Mouse (Mus musculus) ES-Bruce4 (cell line): ENCODE measurements around the gene Nfe2. TPM values are rescaled to one million over a fixed set of nuclear protein-coding genes. Genes with fewer than 3 reads are reported as not detected.

Experiments
- H3K27ac ChIP-seq: 2 replicates; pipeline ENCODE4 v1.5.1; 2012; ENCODE audit warnings: low read length, inconsistent platforms; ENCODE audit not compliant: insufficient read depth
- H3K27me3 ChIP-seq: 2 replicates; pipeline ENCODE4 v1.6.1; 2012; ENCODE audit warnings: mild to moderate bottlenecking, low read length, inconsistent platforms; ENCODE audit not compliant: control insufficient read depth, poor library complexity, insufficient read depth, severe bottlenecking
- H3K36me3 ChIP-seq: 2 replicates; pipeline ENCODE4 v1.6.1; 2012; ENCODE audit warnings: inconsistent platforms, mild to moderate bottlenecking, low read length, moderate library complexity; ENCODE audit not compliant: control insufficient read depth, poor library complexity, insufficient read depth, severe bottlenecking
- H3K4me1 ChIP-seq: one replicate; pipeline ENCODE4 v1.8.1; 2011; ENCODE audit warnings: low read length; ENCODE audit not compliant: control insufficient read depth, insufficient read depth
- H3K4me3 ChIP-seq: 2 replicates; pipeline ENCODE4 v1.5.1; 2011; ENCODE audit warnings: low read depth, mild to moderate bottlenecking, low read length
- H3K9ac ChIP-seq: 2 replicates; pipeline ENCODE4 v1.6.1; 2012; ENCODE audit warnings: low read depth, mild to moderate bottlenecking, inconsistent platforms; ENCODE audit not compliant: poor library complexity, severe bottlenecking
- H3K9me3 ChIP-seq: replicated peaks from 2 replicates; pipeline ENCODE4 v1.6.1; 2012; ENCODE audit warnings: mild to moderate bottlenecking, low read length, inconsistent platforms; ENCODE audit not compliant: control insufficient read depth, poor library complexity, insufficient read depth, severe bottlenecking
- CTCF ChIP-seq: IDR thresholded peaks from one replicate; pipeline ENCODE4 v1.8.1; 2011; ENCODE audit warnings: low read depth, low read length
- EP300 ChIP-seq: IDR thresholded peaks from 2 replicates; pipeline ENCODE4 v1.6.1; 2011; ENCODE audit warnings: low read depth, low read length; ENCODE audit not compliant: insufficient read depth
- POLR2A ChIP-seq: IDR thresholded peaks from one replicate; pipeline ENCODE4 v1.8.1; 2011; ENCODE audit warnings: low read length; ENCODE audit not compliant: insufficient read depth
- polyA plus RNA-seq: library from polyadenylated mRNA; stranded (reverse); fragments of >200 nt; gene quantifications from 2 replicates; pipeline ENCODE4 v1.2.4, GENCODE M21; 2011; ENCODE audit warnings: low read depth; ENCODE audit not compliant: missing spikeins, insufficient read depth, insufficient read length

Nfe2 gene
- polyA plus RNA-seq, 1 experiment, result not detected

- no peaks in the 10 kb centered on the region for H3K9me3 ChIP-seq
- peaks cover 6% of the 10 kb centered on the region for H3K4me1 ChIP-seq
- H3K27ac ChIP-seq, result no peak overlapping the region
- peaks cover 3% of the 10 kb centered on the region; the same call in 1 of the 2 replicates for H3K36me3 ChIP-seq
- H3K27me3 ChIP-seq, result no peaks in the 10 kb centered on the region
- H3K9ac ChIP-seq, result no peak overlapping the region
- TF ChIP-seq CTCF (no peak), POLR2A (no peak), EP300 (no peak)
- peak overlapping the region; percentile 2; the same call in 1 of the 2 replicates for H3K4me3 ChIP-seq
These were observed 41.9 kb upstream of the Nfe2 start for GRCm38 (mm10) chr15:103300067-103300471.

- H3K27ac ChIP-seq, result no peak overlapping the region
- TF ChIP-seq CTCF (no peak), EP300 (no peak)
- no peak overlapping the region for H3K9ac ChIP-seq
- H3K4me3 ChIP-seq, result no peak overlapping the region
- H3K36me3 ChIP-seq, result peaks cover 3% of the 10 kb centered on the region; the same call in 1 of the 2 replicates
- H3K4me1 ChIP-seq, result peaks cover 6% of the 10 kb centered on the region
- H3K27me3 ChIP-seq, result no peaks in the 10 kb centered on the region
- H3K9me3 ChIP-seq, result no peaks in the 10 kb centered on the region
These were observed 41.4 kb upstream of the Nfe2 start for GRCm38 (mm10) chr15:103299644-103300043.

GRCm38 (mm10) chr15:103298861-103299616 is 40.8 kb upstream of the Nfe2 start:
- Histone ChIP-seq H3K4me1 (peaks cover 6% of the 10 kb centered on the region), H3K36me3 (peaks cover 4% of the 10 kb centered on the region; the same call in 1 of the 2 replicates), H3K9me3 (no peaks in the 10 kb centered on the region), H3K27ac (no peak overlapping the region), H3K4me3 (no peak overlapping the region), H3K9ac (no peak overlapping the region), H3K27me3 (no peaks in the 10 kb centered on the region)
- TF ChIP-seq CTCF (no peak), EP300 (no peak), POLR2A (no peak)

- Histone ChIP-seq H3K27ac (no peak overlapping the region), H3K9me3 (no peaks in the 10 kb centered on the region), H3K4me1 (peaks cover 6% of the 10 kb centered on the region), H3K9ac (no peak overlapping the region), H3K4me3 (no peak overlapping the region), H3K27me3 (no peaks in the 10 kb centered on the region), H3K36me3 (peaks cover 7% of the 10 kb centered on the region)
- TF ChIP-seq POLR2A (no peak), CTCF (no peak), EP300 (no peak)
These were observed 39.8 kb upstream of the Nfe2 start for GRCm38 (mm10) chr15:103298026-103298425.

GRCm38 (mm10) chr15:103297313-103297712 is 39.1 kb upstream of the Nfe2 start:
- H3K27ac ChIP-seq, result no peak overlapping the region
- no peaks in the 10 kb centered on the region for H3K9me3 ChIP-seq
- no peak for TF ChIP-seq CTCF
- H3K4me3 ChIP-seq, result no peak overlapping the region
- peaks cover 6% of the 10 kb centered on the region for H3K4me1 ChIP-seq
- H3K36me3 ChIP-seq, result peaks cover 13% of the 10 kb centered on the region
- no peak overlapping the region for H3K9ac ChIP-seq
- H3K27me3 ChIP-seq, result no peaks in the 10 kb centered on the region

- TF ChIP-seq CTCF, result no peak
- TF ChIP-seq EP300, result no peak
- TF ChIP-seq POLR2A, result no peak
- no peaks in the 10 kb centered on the region for H3K9me3 ChIP-seq
- no peak overlapping the region for H3K9ac ChIP-seq
- H3K4me3 ChIP-seq, result no peak overlapping the region
- no peaks in the 10 kb centered on the region for H3K27me3 ChIP-seq
- peaks cover 22% of the 10 kb centered on the region for H3K36me3 ChIP-seq
- peaks cover 6% of the 10 kb centered on the region for H3K4me1 ChIP-seq
- no peak overlapping the region for H3K27ac ChIP-seq
These were observed 37.6 kb upstream of the Nfe2 start for GRCm38 (mm10) chr15:103295851-103296250.
